Mouse (Mus musculus) embryo, embryonic 9.5 days (tissue): ENCODE measurements around the gene Slc7a15.
A peak's percentile ranks its signal among the peaks of the same experiment; 100 is the strongest.

Experiments
- DNase-seq: peaks from one replicate; pipeline ENCODE4 v3.0.0-alpha.2; 2017; ENCODE audit errors: extremely low spot score

Slc7a15 gene

GRCm38 (mm10) chr12:8506954-8507707, 91.7 kb downstream of the Slc7a15 start:
- DNase-seq: no peak

- DNase-seq: no peak
These were observed 94.7 kb downstream of the Slc7a15 start for GRCm38 (mm10) chr12:8504131-8504530.

- DNase-seq: peak; percentile 68
These were observed 96.3 kb downstream of the Slc7a15 start for GRCm38 (mm10) chr12:8502546-8502945.

- DNase-seq: no peak
These were observed 97.1 kb downstream of the Slc7a15 start for GRCm38 (mm10) chr12:8501571-8502305.

- no peak for DNase-seq
These were observed 98.0 kb downstream of the Slc7a15 start for GRCm38 (mm10) chr12:8500597-8501570.

GRCm38 (mm10) chr12:8499871-8500596, 98.8 kb downstream of the Slc7a15 start, which contains the start of gene Rhob:
Rhob (minus strand) TSS chr12:8500009.
- peak; percentile 92 for DNase-seq

- peak; percentile 75 for DNase-seq
These were observed 99.6 kb downstream of the Slc7a15 start for GRCm38 (mm10) chr12:8499001-8499870.

- peak; percentile 60 for DNase-seq
These were observed 100.3 kb downstream of the Slc7a15 start for GRCm38 (mm10) chr12:8498591-8499000.

GRCm38 (mm10) chr12:8498148-8498571, 100.7 kb downstream of the Slc7a15 start:
- DNase-seq: no peak

- no peak for DNase-seq
These were observed 101.6 kb downstream of the Slc7a15 start for GRCm38 (mm10) chr12:8497314-8497706.

- DNase-seq: no peak
These were observed 102.1 kb downstream of the Slc7a15 start for GRCm38 (mm10) chr12:8496679-8497313.

- peak; percentile 67 for DNase-seq
These were observed 102.8 kb downstream of the Slc7a15 start for GRCm38 (mm10) chr12:8495881-8496678.

GRCm38 (mm10) chr12:8494675-8495074, 104.2 kb downstream of the Slc7a15 start:
- DNase-seq: no peak

- DNase-seq: no peak
These were observed 105.5 kb downstream of the Slc7a15 start for GRCm38 (mm10) chr12:8493386-8493785.

- DNase-seq: no peak
These were observed 109.8 kb downstream of the Slc7a15 start for GRCm38 (mm10) chr12:8489098-8489497.

GRCm38 (mm10) chr12:8488652-8488980, 110.2 kb downstream of the Slc7a15 start:
- no peak for DNase-seq

GRCm38 (mm10) chr12:8487959-8488651, 110.8 kb downstream of the Slc7a15 start:
- DNase-seq: no peak

- no peak for DNase-seq
These were observed 111.6 kb downstream of the Slc7a15 start for GRCm38 (mm10) chr12:8487281-8487680.
